Mouse (Mus musculus): ENCODE results near the gene Vash2. TPM values are rescaled to one million over a fixed set of nuclear protein-coding genes. Genes with fewer than 3 reads are reported as not detected.
"Not testable (repeated sequence)": the region's sequence is repeated elsewhere in the genome, so short reads cannot be mapped to it uniquely, and the experiment has no call there.

The Vash2 gene
- total RNA-seq (2014; rRNA removed) (46.1 and 51.2 TPM in 2 replicates), polyA plus RNA-seq (2015; fragmentation: Nextera tagmentation; extraction: Ambion mirVana) (48.8 and 49.5 TPM in 2 replicates)

DNA sequence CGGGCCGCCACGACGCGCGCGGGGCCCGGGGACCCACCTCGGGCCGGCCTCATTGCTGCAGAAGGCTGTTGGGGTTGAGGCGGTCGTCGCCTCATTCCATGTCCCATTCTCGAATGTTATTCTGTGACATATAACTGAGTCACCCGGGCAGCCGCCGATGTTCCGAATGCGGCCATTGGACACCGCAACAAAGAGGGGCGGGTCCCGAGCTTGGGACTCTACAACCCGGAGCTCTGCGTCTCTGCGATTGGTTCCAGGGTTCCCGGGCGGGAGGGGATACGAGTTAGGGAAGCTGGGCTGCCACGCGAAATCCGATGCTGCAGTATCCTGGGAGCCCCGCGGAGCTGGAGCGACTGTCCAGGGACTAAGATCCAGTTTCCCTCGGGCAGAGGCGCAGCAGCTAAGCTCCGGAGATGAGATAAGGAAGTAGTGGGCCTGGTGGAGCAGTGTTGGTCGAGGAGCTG lies at the start of gene Vash2:
Gene Vash2 (minus strand): TSS at position 197 of the 464 bp plus-strand sequence.
- ATAC-seq (ENCODE audit: low FRiP score) = peak; percentile 94
- Histone ChIP-seq H3K4me3 (ENCODE audit: low read depth, low read length) (peak within 1 kb of the TSS; percentile 79), H3K9me3 (ENCODE audit: low read length) (no peaks in the 10 kb centered on the region), H3K36me3 (ENCODE audit: insufficient read depth, low read length) (0 out of 2 replicates have a peak, but pooled peaks cover 1% of the 10 kb centered on the region), H3K27me3 (ENCODE audit: insufficient read depth, low read length) (no peaks in the 10 kb centered on the region), H3K4me1 (ENCODE audit: insufficient read depth, low read length) (peaks cover 15% of the 10 kb centered on the region; the same call in 1 of the 2 replicates), H3K4me2 (ENCODE audit: low read depth, low read length, poor library complexity, severe bottlenecking) (peak within 1 kb of the TSS; percentile 75), H3K27ac (ENCODE audit: low read depth, low read length) (peak within 1 kb of the TSS; percentile 94), H3K9ac (replicated peaks; ENCODE audit: low read length, poor library complexity, severe bottlenecking) (peak within 1 kb of the TSS; percentile 89)
- DNase-seq (ENCODE audit: low spot score) = peak; percentile 96
- no peak for TF ChIP-seq CTCF (IDR thresholded peaks at IDR 0.05)
- WGBS = under 1% methylated on average over 38 of the region's 38 CpGs

DNA sequence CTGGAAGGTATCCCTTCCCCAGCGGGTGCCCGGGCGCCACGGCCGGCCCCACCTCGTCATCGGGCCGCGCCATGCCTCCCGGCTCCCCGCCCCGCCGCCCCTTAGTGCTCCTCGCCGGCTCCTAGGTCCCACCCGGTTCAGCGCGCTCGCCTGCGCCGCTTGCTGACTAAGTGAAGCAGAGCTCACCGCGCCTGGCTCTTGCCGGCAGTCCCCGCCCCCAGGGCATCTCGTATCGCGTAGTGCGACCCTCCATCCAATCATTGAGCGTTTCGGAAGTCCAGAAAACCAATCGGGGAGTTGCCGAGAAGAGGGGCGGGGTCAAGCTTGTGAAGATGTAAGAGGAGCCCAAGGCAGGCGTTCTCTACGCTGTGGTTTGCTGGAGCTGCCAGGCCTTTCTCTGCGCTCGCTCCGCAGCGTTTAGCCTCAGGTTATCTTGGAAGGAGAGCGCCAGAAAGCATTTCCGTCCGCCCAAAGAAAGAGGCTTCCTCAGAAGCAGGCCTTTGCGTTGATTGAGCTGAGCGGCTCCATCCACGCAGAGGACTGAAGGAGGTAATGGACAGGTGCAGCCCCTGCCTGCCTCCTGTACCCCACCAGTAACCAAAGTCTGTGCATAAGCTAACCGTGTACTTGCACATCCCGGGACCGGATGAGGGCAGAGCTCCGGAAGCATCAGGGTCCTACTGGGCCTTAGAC lies 47.1 kb upstream of the Vash2 start, which contains the start of gene Flvcr1:
Gene Flvcr1 (minus strand): TSS at position 138 of the 693 bp plus-strand sequence.
- peak; percentile 100 for DNase-seq (ENCODE audit: low spot score)
- Histone ChIP-seq H3K27ac (ENCODE audit: low read depth, low read length) (peak within 1 kb of the TSS; percentile 79), H3K4me2 (ENCODE audit: low read depth, low read length, poor library complexity, severe bottlenecking) (peak within 1 kb of the TSS; percentile 90), H3K27me3 (ENCODE audit: insufficient read depth, low read length) (no peaks in the 10 kb centered on the region), H3K4me3 (ENCODE audit: low read depth, low read length) (peak within 1 kb of the TSS; percentile 85), H3K9me3 (ENCODE audit: low read length) (no peaks in the 10 kb centered on the region), H3K36me3 (ENCODE audit: insufficient read depth, low read length) (no peaks in the 10 kb centered on the region), H3K9ac (replicated peaks; ENCODE audit: low read length, poor library complexity, severe bottlenecking) (peak within 1 kb of the TSS; percentile 92), H3K4me1 (ENCODE audit: insufficient read depth, low read length) (peaks cover 4% of the 10 kb centered on the region; the same call in 1 of the 2 replicates)
- peak; percentile 99 for ATAC-seq (ENCODE audit: low FRiP score)
- peak; percentile 49 for TF ChIP-seq CTCF (IDR thresholded peaks at IDR 0.05)
- under 1% methylated on average over 49 of the region's 50 CpGs for WGBS

DNA sequence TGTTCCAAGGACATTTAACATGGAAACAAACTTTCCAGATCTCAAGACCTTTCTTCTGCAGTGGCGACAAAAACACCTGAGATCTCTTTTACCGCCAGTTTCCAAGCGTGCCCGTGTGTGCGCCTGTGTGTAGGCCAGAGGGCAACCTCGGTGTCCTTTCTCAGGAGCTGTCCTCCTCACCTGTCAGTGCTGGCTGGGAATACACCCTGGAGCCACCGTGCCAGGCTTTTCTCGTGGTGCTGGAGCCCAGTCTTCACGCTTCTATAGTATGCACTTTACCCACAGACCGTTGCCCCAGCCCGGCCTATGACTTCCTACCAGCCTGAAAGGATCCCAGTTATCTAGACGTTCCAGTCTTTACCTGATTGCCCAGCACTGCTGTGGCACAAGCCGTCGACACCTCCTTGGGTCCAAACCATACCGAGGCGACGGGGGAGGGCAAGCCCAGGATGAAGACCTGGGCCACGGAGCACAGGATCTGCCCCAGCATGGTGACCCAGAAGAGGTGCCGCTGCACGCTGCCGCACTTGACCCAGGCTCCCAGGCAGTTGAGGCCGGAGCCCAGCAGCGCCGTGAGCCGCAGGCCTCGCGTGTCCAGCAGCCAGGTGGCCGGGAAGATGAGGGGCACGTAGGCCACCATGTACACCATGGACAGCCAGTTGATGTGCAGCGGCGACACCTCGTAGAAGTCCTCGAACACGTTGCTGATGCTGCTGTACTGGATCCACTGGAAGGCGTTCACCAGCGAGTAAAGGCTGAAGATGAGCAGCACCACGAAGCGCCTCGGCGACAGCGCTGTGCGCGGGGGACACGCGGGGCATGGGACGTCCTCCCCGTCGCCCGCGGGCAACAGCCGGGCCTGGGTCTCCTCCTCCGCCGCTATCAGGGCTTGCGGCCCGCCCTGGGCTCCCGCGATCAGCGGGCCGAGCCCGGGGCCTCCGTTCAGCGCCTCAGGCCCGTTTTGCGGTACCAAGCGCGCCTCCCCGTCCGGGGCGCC lies 46.2 kb upstream of the Vash2 start:
- Histone ChIP-seq H3K4me1 (ENCODE audit: insufficient read depth, low read length) (peaks cover 4% of the 10 kb centered on the region; the same call in 1 of the 2 replicates), H3K9ac (replicated peaks; ENCODE audit: low read length, poor library complexity, severe bottlenecking) (peak overlapping the region; percentile 92), H3K4me3 (ENCODE audit: low read depth, low read length) (peak overlapping the region; percentile 85), H3K36me3 (ENCODE audit: insufficient read depth, low read length) (no peaks in the 10 kb centered on the region), H3K9me3 (ENCODE audit: low read length) (no peaks in the 10 kb centered on the region), H3K4me2 (ENCODE audit: low read depth, low read length, poor library complexity, severe bottlenecking) (peak overlapping the region; percentile 90), H3K27me3 (ENCODE audit: insufficient read depth, low read length) (no peaks in the 10 kb centered on the region), H3K27ac (ENCODE audit: low read depth, low read length) (peak overlapping the region; percentile 79)
- 2% methylated on average over 54 of the region's 69 CpGs for WGBS
- ATAC-seq (ENCODE audit: low FRiP score) (no peak; the same call in 1 of the 2 replicates), DNase-seq (ENCODE audit: low spot score) (peak; percentile 22)
- no peak for TF ChIP-seq CTCF (IDR thresholded peaks at IDR 0.05)

DNA sequence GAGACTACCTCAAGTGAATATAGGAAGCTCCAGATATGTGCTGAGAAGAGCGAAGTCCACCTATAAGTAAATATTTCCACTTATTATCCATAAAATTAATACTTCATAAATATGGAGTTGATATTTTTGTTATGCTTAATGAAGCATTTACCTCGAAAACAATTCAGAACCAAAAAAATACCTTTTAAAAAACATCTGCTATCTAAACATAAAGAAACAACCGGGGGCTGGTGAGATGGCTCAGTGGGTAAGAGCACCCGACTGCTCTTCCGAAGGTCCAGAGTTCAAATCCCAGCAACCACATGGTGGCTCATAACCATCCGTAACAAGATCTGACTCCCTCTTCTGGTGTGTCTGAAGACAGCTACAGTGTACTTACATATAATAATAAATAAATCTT lies 44.7 kb upstream of the Vash2 start:
- not testable (repeated sequence) for DNase-seq (ENCODE audit: low spot score); H3K9me3 ChIP-seq (ENCODE audit: low read length); H3K4me1 ChIP-seq (ENCODE audit: insufficient read depth, low read length); H3K4me2 ChIP-seq (ENCODE audit: low read depth, low read length, poor library complexity, severe bottlenecking); H3K36me3 ChIP-seq (ENCODE audit: insufficient read depth, low read length); ATAC-seq (ENCODE audit: low FRiP score); H3K27ac ChIP-seq (ENCODE audit: low read depth, low read length); H3K27me3 ChIP-seq (ENCODE audit: insufficient read depth, low read length); H3K4me3 ChIP-seq (ENCODE audit: low read depth, low read length); H3K9ac ChIP-seq (replicated peaks; ENCODE audit: low read length, poor library complexity, severe bottlenecking)
- WGBS = 97% methylated on average over 5 of the region's 6 CpGs

DNA sequence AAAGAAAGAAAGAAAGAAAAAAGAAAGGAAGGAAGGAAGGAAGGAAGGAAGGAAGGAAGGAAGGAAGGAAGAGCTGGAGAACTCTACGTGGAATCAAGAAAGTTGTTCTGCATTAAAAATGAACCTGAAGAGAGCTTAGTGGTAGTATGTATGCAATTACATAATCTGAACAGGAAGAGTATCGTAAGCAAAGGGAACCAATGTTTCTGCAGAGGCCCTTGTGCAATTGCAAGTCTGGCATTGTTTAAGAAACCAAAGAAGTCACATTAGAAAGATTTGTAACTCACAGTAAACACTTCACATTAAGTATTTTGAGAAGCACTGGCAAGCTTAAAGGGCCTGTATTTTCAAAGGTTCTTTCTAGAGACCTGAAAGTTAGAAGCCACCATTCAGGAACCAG lies 44.0 kb upstream of the Vash2 start:
- Histone ChIP-seq H3K4me1 (ENCODE audit: insufficient read depth, low read length) (peaks cover 4% of the 10 kb centered on the region; the same call in 1 of the 2 replicates), H3K4me2 (ENCODE audit: low read depth, low read length, poor library complexity, severe bottlenecking) (no peak overlapping the region), H3K4me3 (ENCODE audit: low read depth, low read length) (no peak overlapping the region), H3K36me3 (ENCODE audit: insufficient read depth, low read length) (no peaks in the 10 kb centered on the region), H3K27ac (ENCODE audit: low read depth, low read length) (no peak overlapping the region), H3K9me3 (ENCODE audit: low read length) (no peaks in the 10 kb centered on the region), H3K27me3 (ENCODE audit: insufficient read depth, low read length) (no peaks in the 10 kb centered on the region), H3K9ac (replicated peaks; ENCODE audit: low read length, poor library complexity, severe bottlenecking) (no peak overlapping the region)
- DNase-seq (ENCODE audit: low spot score) (no peak), ATAC-seq (ENCODE audit: low FRiP score) (no peak)
- TF ChIP-seq CTCF (IDR thresholded peaks at IDR 0.05) = no peak
- WGBS = 94% methylated on average over 2 of the region's 2 CpGs
